Mouse (Mus musculus) left cerebral cortex, postnatal 14 days (tissue): Measurements from ENCODE around the gene A930033H14Rik. TPM values are rescaled to one million over a fixed set of nuclear protein-coding genes. Genes with fewer than 3 reads are reported as not detected.

Experiments used
- DNase-seq, 2 experiments: peaks; one replicate each; pipeline ENCODE4 v3.0.0; 2021 to 2022; ENCODE audit warnings: low spot score in 2 of 2, mixed read lengths in 1 of 2
- intact Hi-C: fragments of 180-260 bp; cut with DNase I; formaldehyde crosslinking; loops from one replicate; pipeline ENCODE4 v1.15.1; 2025
- total RNA-seq, 2 experiments: library from RNA; stranded (reverse); gene quantifications; 2 replicates each; pipeline ENCODE4 v1.2.3; 2021

Gene A930033H14Rik
- total RNA-seq, 2 experiments from 2014 or later, result 4.1 to 4.3 TPM

GRCm38 (mm10) chr10:69162577-69162976 is 50.3 kb downstream of the A930033H14Rik start:
- intact Hi-C loops, result no loop called here

GRCm38 (mm10) chr10:69161503-69161902 is 51.4 kb downstream of the A930033H14Rik start:
- no peak for DNase-seq
- intact Hi-C loops, result no loop called here

More at GRCm38 (mm10) chr10:69162577-69162976, 50.3 kb downstream of the A930033H14Rik start:
- no peak for DNase-seq

GRCm38 (mm10) chr10:69160877-69161276 is 52.0 kb downstream of the A930033H14Rik start:
- intact Hi-C loops, result no loop called here
- no peak for DNase-seq

Other genes starting within 250 kb of the A930033H14Rik start
- gene Rhobtb1, start 61.7 kb downstream of the A930033H14Rik start, total RNA-seq, result 10 to 100 TPM; 10.0 to 11.4 TPM
- gene Cdk1, start 139.8 kb upstream of the A930033H14Rik start, total RNA-seq, result 1 to 10 TPM; 2.6 to 3.3 TPM
- gene Ank3, start 185.7 kb upstream of the A930033H14Rik start, total RNA-seq, result 100 to 1,000 TPM; 533 to 540 TPM